Mouse (Mus musculus) heart, embryonic 10.5 days (tissue): Measurements from ENCODE around the gene Exoc4. TPM values are rescaled to one million over a fixed set of nuclear protein-coding genes. Genes with fewer than 3 reads are reported as not detected.

Experiments used
- DNase-seq: peaks from one replicate; pipeline ENCODE4 v3.0.0-alpha.2; 2017; ENCODE audit warnings: low spot score
- H3K27ac ChIP-seq: fragments of 300-500 bp; sonication (generic); 2 replicates; pipeline ENCODE4 v1.5.1; 2016; ENCODE audit warnings: mild to moderate bottlenecking
- H3K27me3 ChIP-seq: fragments of 300-500 bp; sonication (generic); 2 replicates; pipeline ENCODE4 v1.6.1; 2016; ENCODE audit warnings: mild to moderate bottlenecking; ENCODE audit not compliant: poor library complexity, insufficient read depth, severe bottlenecking
- H3K36me3 ChIP-seq: fragments of 300-500 bp; sonication (generic); 2 replicates; pipeline ENCODE4 v1.6.1; 2016; ENCODE audit warnings: mild to moderate bottlenecking, moderate library complexity
- H3K4me1 ChIP-seq: fragments of 300-500 bp; sonication (generic); 2 replicates; pipeline ENCODE4 v1.6.1; 2016; ENCODE audit warnings: mild to moderate bottlenecking
- H3K4me3 ChIP-seq: fragments of 300-500 bp; sonication (generic); 2 replicates; pipeline ENCODE4 v1.5.1; 2016; ENCODE audit warnings: mild to moderate bottlenecking, moderate library complexity
- H3K9me3 ChIP-seq: fragments of 300-500 bp; sonication (generic); 2 replicates; pipeline ENCODE4 v1.6.1; 2016; ENCODE audit warnings: mild to moderate bottlenecking, moderate library complexity
- WGBS: fragments of 180-500 bp; shearing (Covaris S2); methylation state at CpG from one replicate; pipeline ENCODE4 v1.1.7; 2016; 5-methylcytosine and 5-hydroxymethylcytosine counted together
- polyA plus RNA-seq: library from polyadenylated mRNA; unstranded; fragments of >200 nt; fragmentation: Nextera tagmentation; extraction: Ambion mirVana; gene quantifications from 2 replicates; pipeline ENCODE4 v1.2.1, GENCODE M21; 2016

The Exoc4 gene
- polyA plus RNA-seq, 1 experiment from 2014 or later = 36.7 TPM

GRCm38 (mm10) chr6:33328326-33328725 lies 79.4 kb downstream of the Exoc4 start:
- no peaks in the 10 kb centered on the region for H3K9me3 ChIP-seq
- H3K27me3 ChIP-seq = no peaks in the 10 kb centered on the region
- peaks cover 6% of the 10 kb centered on the region; the same call in 1 of the 2 replicates for H3K36me3 ChIP-seq
- WGBS = 85% methylated on average over 1 of the region's 1 CpGs
- peaks cover 11% of the 10 kb centered on the region for H3K4me1 ChIP-seq
- DNase-seq = no peak
- H3K4me3 ChIP-seq = no peak overlapping the region
- H3K27ac ChIP-seq = no peak overlapping the region

- Histone ChIP-seq H3K27ac (no peak overlapping the region), H3K4me1 (peaks cover 21% of the 10 kb centered on the region), H3K9me3 (no peaks in the 10 kb centered on the region), H3K4me3 (no peak overlapping the region), H3K27me3 (no peaks in the 10 kb centered on the region), H3K36me3 (no peaks in the 10 kb centered on the region)
- WGBS = 84% methylated on average over 1 of the region's 1 CpGs
- no peak for DNase-seq
Observed at GRCm38 (mm10) chr6:33347088-33347775, 98.3 kb downstream of the Exoc4 start.

- no peak overlapping the region; the same call in 1 of the 2 replicates for H3K4me3 ChIP-seq
- peak; percentile 76 for DNase-seq
- H3K4me1 ChIP-seq = peaks cover 15% of the 10 kb centered on the region; the same call in 1 of the 2 replicates
- no peak overlapping the region for H3K27ac ChIP-seq
- H3K36me3 ChIP-seq = peaks cover 9% of the 10 kb centered on the region; the same call in 1 of the 2 replicates
- WGBS = 51% methylated on average over 6 of the region's 6 CpGs
- no peaks in the 10 kb centered on the region for H3K9me3 ChIP-seq
- H3K27me3 ChIP-seq = no peaks in the 10 kb centered on the region
Observed at GRCm38 (mm10) chr6:33361613-33362012, 112.7 kb downstream of the Exoc4 start.

- 63% methylated on average over 3 of the region's 3 CpGs for WGBS
- Histone ChIP-seq H3K4me1 (0 out of 2 replicates have a peak, but pooled peaks cover 3% of the 10 kb centered on the region), H3K27ac (no peak overlapping the region), H3K27me3 (no peaks in the 10 kb centered on the region), H3K36me3 (no peaks in the 10 kb centered on the region), H3K9me3 (no peaks in the 10 kb centered on the region), H3K4me3 (no peak overlapping the region)
- no peak for DNase-seq
Observed at GRCm38 (mm10) chr6:33380517-33380916, 131.6 kb downstream of the Exoc4 start.

- WGBS = 88% methylated on average over 3 of the region's 3 CpGs
- no peaks in the 10 kb centered on the region for H3K27me3 ChIP-seq
Observed at GRCm38 (mm10) chr6:33382176-33382575, 133.3 kb downstream of the Exoc4 start.

GRCm38 (mm10) chr6:33392020-33392419 lies 143.1 kb downstream of the Exoc4 start:
- WGBS = 77% methylated on average over 2 of the region's 2 CpGs
- no peaks in the 10 kb centered on the region for H3K4me1 ChIP-seq
- DNase-seq = no peak
- no peaks in the 10 kb centered on the region for H3K9me3 ChIP-seq
- no peak overlapping the region for H3K27ac ChIP-seq
- H3K27me3 ChIP-seq = no peaks in the 10 kb centered on the region
- H3K4me3 ChIP-seq = no peak overlapping the region
- H3K36me3 ChIP-seq = no peaks in the 10 kb centered on the region

More at GRCm38 (mm10) chr6:33382176-33382575, 133.3 kb downstream of the Exoc4 start:
- Histone ChIP-seq H3K4me3 (no peak overlapping the region), H3K4me1 (0 out of 2 replicates have a peak, but pooled peaks cover 3% of the 10 kb centered on the region), H3K36me3 (no peaks in the 10 kb centered on the region), H3K9me3 (no peaks in the 10 kb centered on the region), H3K27ac (no peak overlapping the region)
- no peak for DNase-seq

GRCm38 (mm10) chr6:33399491-33399890 lies 150.6 kb downstream of the Exoc4 start:
- H3K9me3 ChIP-seq = no peaks in the 10 kb centered on the region
- no peak overlapping the region for H3K4me3 ChIP-seq
- no peaks in the 10 kb centered on the region for H3K4me1 ChIP-seq
- no peaks in the 10 kb centered on the region for H3K27me3 ChIP-seq
- no peaks in the 10 kb centered on the region for H3K36me3 ChIP-seq
- 71% methylated on average over 1 of the region's 1 CpGs for WGBS
- no peak for DNase-seq
- no peak overlapping the region for H3K27ac ChIP-seq

- Histone ChIP-seq H3K4me3 (no peak overlapping the region), H3K36me3 (no peaks in the 10 kb centered on the region), H3K4me1 (no peaks in the 10 kb centered on the region), H3K9me3 (no peaks in the 10 kb centered on the region), H3K27ac (no peak overlapping the region), H3K27me3 (no peaks in the 10 kb centered on the region)
- no peak for DNase-seq
- WGBS = 91% methylated on average over 2 of the region's 2 CpGs
Observed at GRCm38 (mm10) chr6:33401161-33401560, 152.3 kb downstream of the Exoc4 start.

GRCm38 (mm10) chr6:33405562-33406275 lies 156.8 kb downstream of the Exoc4 start:
- Histone ChIP-seq H3K9me3 (no peaks in the 10 kb centered on the region), H3K27ac (no peak overlapping the region), H3K4me1 (no peaks in the 10 kb centered on the region), H3K36me3 (no peaks in the 10 kb centered on the region), H3K27me3 (no peaks in the 10 kb centered on the region), H3K4me3 (no peak overlapping the region)
- 74% methylated on average over 4 of the region's 4 CpGs for WGBS
- no peak for DNase-seq

- H3K27me3 ChIP-seq = no peaks in the 10 kb centered on the region
- no peak overlapping the region for H3K27ac ChIP-seq
- DNase-seq = no peak
- no peak overlapping the region for H3K4me3 ChIP-seq
- no peaks in the 10 kb centered on the region for H3K4me1 ChIP-seq
- no peaks in the 10 kb centered on the region for H3K36me3 ChIP-seq
- 68% methylated on average over 3 of the region's 3 CpGs for WGBS
- H3K9me3 ChIP-seq = no peaks in the 10 kb centered on the region
Observed at GRCm38 (mm10) chr6:33409586-33409985, 160.7 kb downstream of the Exoc4 start.

GRCm38 (mm10) chr6:33425007-33425406 lies 176.1 kb downstream of the Exoc4 start:
- Histone ChIP-seq H3K36me3 (no peaks in the 10 kb centered on the region), H3K27me3 (no peaks in the 10 kb centered on the region), H3K27ac (no peak overlapping the region), H3K9me3 (no peaks in the 10 kb centered on the region), H3K4me1 (no peaks in the 10 kb centered on the region), H3K4me3 (no peak overlapping the region)
- DNase-seq = no peak

- H3K27ac ChIP-seq = no peak overlapping the region
- no peak overlapping the region for H3K4me3 ChIP-seq
- WGBS = 61% methylated on average over 4 of the region's 4 CpGs
- H3K36me3 ChIP-seq = no peaks in the 10 kb centered on the region
- H3K27me3 ChIP-seq = no peaks in the 10 kb centered on the region
- no peaks in the 10 kb centered on the region for H3K4me1 ChIP-seq
- DNase-seq = no peak
- H3K9me3 ChIP-seq = no peaks in the 10 kb centered on the region
Observed at GRCm38 (mm10) chr6:33431207-33431787, 182.4 kb downstream of the Exoc4 start.

- Histone ChIP-seq H3K4me3 (no peak overlapping the region), H3K36me3 (no peaks in the 10 kb centered on the region), H3K27me3 (no peaks in the 10 kb centered on the region), H3K4me1 (no peaks in the 10 kb centered on the region; the same call in 1 of the 2 replicates), H3K9me3 (no peaks in the 10 kb centered on the region), H3K27ac (no peak overlapping the region)
- DNase-seq = no peak
- WGBS = 57% methylated on average over 1 of the region's 1 CpGs
Observed at GRCm38 (mm10) chr6:33440508-33440907, 191.6 kb downstream of the Exoc4 start.
